Mouse (Mus musculus) 3134 (cell line): ENCODE data around the gene Gm49380.

Experiments
- DNase-seq: peaks from one replicate; pipeline ENCODE4 v3.0.0-alpha.2; 2011; ENCODE audit warnings: low spot score; ENCODE audit not compliant: insufficient read length; ENCODE audit errors: extremely low read depth

Gm49380 gene

GRCm38 (mm10) chr9:44029580-44030236 lies 83.6 kb downstream of the Gm49380 start:
- no peak for DNase-seq

GRCm38 (mm10) chr9:44024096-44024495 lies 89.2 kb downstream of the Gm49380 start:
- no peak for DNase-seq

- no peak for DNase-seq
Measured at GRCm38 (mm10) chr9:44022100-44022847, 91.0 kb downstream of the Gm49380 start.

- no peak for DNase-seq
Measured at GRCm38 (mm10) chr9:44020001-44020400, 93.3 kb downstream of the Gm49380 start.

- no peak for DNase-seq
Measured at GRCm38 (mm10) chr9:44017846-44018245, 95.5 kb downstream of the Gm49380 start.
